9 mouse cellular contexts compared by ENCODE assay signal in the genomic region with DNA sequence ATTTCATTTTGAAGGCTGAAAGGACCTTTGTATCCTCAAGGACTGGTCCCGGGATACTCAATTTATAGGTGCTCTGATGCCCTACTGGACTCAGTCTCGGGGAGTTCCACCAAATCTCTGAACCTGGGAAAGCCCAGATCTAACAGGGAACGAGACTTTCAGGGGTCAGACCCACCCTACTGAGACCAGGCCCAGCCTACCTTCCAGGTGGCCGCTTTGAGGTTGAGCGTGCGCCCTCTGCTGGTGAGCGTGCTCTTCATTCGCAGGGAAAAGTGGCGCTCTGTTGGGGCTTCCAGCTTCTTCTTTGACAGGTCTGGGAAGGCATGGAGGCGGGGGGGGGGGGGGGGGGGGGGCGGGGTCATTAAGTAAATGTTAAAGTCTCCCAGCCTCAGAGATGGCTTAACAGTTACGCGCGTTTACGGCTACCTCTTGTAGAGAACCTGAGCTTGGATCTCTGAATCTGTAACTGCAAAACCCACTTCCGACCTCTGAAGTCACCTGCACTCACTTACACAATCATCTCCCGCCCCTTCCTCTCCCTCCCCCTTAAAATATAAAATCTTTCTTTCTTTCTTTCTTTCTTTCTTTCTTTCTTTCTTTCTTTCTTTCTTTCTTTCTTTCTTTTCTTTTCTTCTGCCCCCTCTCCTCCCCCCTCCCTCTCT. TPM values are rescaled to one million over a fixed set of nuclear protein-coding genes. Genes with fewer than 3 reads are reported as not detected.
DNase-seq lines count a peak whose midpoint lies in the region; ATAC-seq and TF ChIP-seq lines count a peak whose summit lies in the region.
"Had no signal": no experiment of that assay in that cellular context is flagged by ENCODE, and none has a peak within 500 bp of the region (broad histone marks: within the 10 kb centered on the region; RNA-seq: fewer than 3 reads in every experiment).

No protein-coding gene starts in this region.

- WGBS in cerebellum, adult 2 months, result 14% methylated on average over 16 of the region's 17 CpGs
- 14% methylated on average over 15 of the region's 17 CpGs for WGBS in lung, embryonic 16.5 days

- H3K36me3 ChIP-seq in CH12.LX (replicated peaks in 1 of 2; ENCODE audit: control insufficient read depth in 1 of 2, insufficient read depth in 1 of 2, low read length in 1 of 2), result no peaks in the 10 kb centered on the region
- H3K36me3 ChIP-seq in lung, embryonic 16.5 days (ENCODE audit: control insufficient read depth, insufficient read depth, low read length), result peaks cover 61% of the 10 kb centered on the region
- H3K36me3 ChIP-seq in splenic B cell, adult 2 months (ENCODE audit: control insufficient read depth, insufficient read depth, low read length, poor library complexity, severe bottlenecking), result no peaks in the 10 kb centered on the region

- no peak for DNase-seq in frontal cortex, postnatal 25 days (ENCODE audit: low spot score in 2 of 2)
- DNase-seq in CH12.LX (ENCODE audit: extremely low read depth), result peak; percentile 54
- peak; percentile 70 to 78 for DNase-seq in cerebellum, adult 2 months
- DNase-seq in gastrocnemius, postnatal 14 days, result peak; percentile 64
- DNase-seq in kidney, adult 9 months, result peak; percentile 84
- DNase-seq in splenic B cell, adult 2 months (ENCODE audit: low read depth, low spot score), result peak; percentile 79

- dilution Hi-C loops in CH12.LX (cut with MboI; ENCODE audit: extremely low pct_ligation_motif_present, extremely low pct_unique_long_range_greater_than_20kb, low sequenced_read_pairs), result no loop called here

- TF ChIP-seq CTCF in CH12.LX (conservative IDR thresholded peaks at IDR 0.05 in 1 of 2, IDR thresholded peaks at IDR 0.05 in 1 of 2; ENCODE audit: low read depth in 2 of 2, low read length in 2 of 2), result peak; percentile 45 to 80
- TF ChIP-seq CTCF in cerebellum, adult 2 months (IDR thresholded peaks at IDR 0.05; ENCODE audit: borderline replicate concordance, insufficient read depth, low read depth, low read length), result peak; percentile 87

- TF ChIP-seq POLR2A in CH12.LX (IDR thresholded peaks at IDR 0.05; ENCODE audit: low read depth, low read length), result no peak
- TF ChIP-seq POLR2A in cerebellum, adult 2 months (IDR thresholded peaks at IDR 0.05; ENCODE audit: borderline replicate concordance, insufficient read depth, low read length), result no peak

- peak; percentile 32 for TF ChIP-seq RAD21 in CH12.LX (IDR thresholded peaks at IDR 0.05; ENCODE audit: low read depth, low read length)

- H3K9me3 ChIP-seq in CH12.LX (replicated peaks; ENCODE audit: low read length), result peaks cover 7% of the 10 kb centered on the region
- no peaks in the 10 kb centered on the region for H3K9me3 ChIP-seq in lung, embryonic 16.5 days (ENCODE audit: control insufficient read depth, low read length)
- H3K9me3 ChIP-seq: lung, embryonic 15.5 days had no signal

- no peaks in the 10 kb centered on the region for H3K27me3 ChIP-seq in CH12.LX (replicated peaks)
- H3K27me3 ChIP-seq in cerebellum, adult 2 months (ENCODE audit: control insufficient read depth, insufficient read depth, low read length), result no peaks in the 10 kb centered on the region
- H3K27me3 ChIP-seq in lung, embryonic 16.5 days (ENCODE audit: control insufficient read depth, insufficient read depth, low read depth, low read length), result no peaks in the 10 kb centered on the region
- no peaks in the 10 kb centered on the region for H3K27me3 ChIP-seq in splenic B cell, adult 2 months (ENCODE audit: control insufficient read depth, insufficient read depth, low read length, poor library complexity, severe bottlenecking)
- H3K27me3 ChIP-seq: lung, embryonic 15.5 days had no signal

- H3K4me1 ChIP-seq in CH12.LX (ENCODE audit: control insufficient read depth in 1 of 2, insufficient read depth in 2 of 2), result peaks cover 3 to 16% of the 10 kb centered on the region in 2 experiments; a peak in 3 of 4 replicates
- no peaks in the 10 kb centered on the region for H3K4me1 ChIP-seq in cerebellum, adult 2 months (ENCODE audit: control insufficient read depth, insufficient read depth, low read length)
- H3K4me1 ChIP-seq in lung, embryonic 16.5 days (replicated peaks; ENCODE audit: control insufficient read depth, insufficient read depth, low read length), result peaks cover 5% of the 10 kb centered on the region

- intact Hi-C loops in gastrocnemius, postnatal 14 days (cut with DNase I; ENCODE audit: low total_unique reads), result loop anchor here (5.0 kb wide), 1 partner anchor 119 kb away; no protein-coding TSS in a partner anchor

- no peak overlapping the region for H3K27ac ChIP-seq in CH12.LX (ENCODE audit: insufficient read depth, low read depth)
- no peak overlapping the region for H3K27ac ChIP-seq in cerebellum, adult 2 months (ENCODE audit: insufficient read depth, low read length)
- H3K27ac ChIP-seq in lung, embryonic 16.5 days (ENCODE audit: low read length), result no peak overlapping the region
- H3K27ac ChIP-seq: lung, embryonic 15.5 days had no signal

- in situ Hi-C loops in CH12.LX (cut with MboI; ENCODE audit: low pct_ligation_motif_present, low pct_unique_long_range_greater_than_20kb, low sequenced_read_pairs), result no loop called here

- no peak for TF ChIP-seq EP300 in CH12.LX (IDR thresholded peaks at IDR 0.05; ENCODE audit: low read length)

- H3K4me3 ChIP-seq in CH12.LX (replicated peaks in 1 of 3; ENCODE audit: low read depth in 2 of 3, low read length in 2 of 3, poor library complexity in 1 of 3), result no peak overlapping the region
- H3K4me3 ChIP-seq in cerebellum, adult 2 months (replicated peaks; ENCODE audit: insufficient read depth, low read depth, low read length), result no peak overlapping the region
- H3K4me3 ChIP-seq in lung, embryonic 16.5 days (ENCODE audit: low read length), result no peak overlapping the region
- H3K4me3 ChIP-seq: lung, embryonic 15.5 days had no signal

- peak overlapping the region; percentile 64 for H3K4me2 ChIP-seq in CH12.LX (ENCODE audit: insufficient read depth, low read depth, poor library complexity, severe bottlenecking)
- no peak overlapping the region for H3K4me2 ChIP-seq in lung, embryonic 16.5 days (ENCODE audit: low read depth, low read length)
- H3K4me2 ChIP-seq: lung, embryonic 15.5 days had no signal

- H3K9ac ChIP-seq in CH12.LX (ENCODE audit: insufficient read depth, low read depth), result no peak overlapping the region; the same call in 1 of the 2 replicates
- no peak overlapping the region for H3K9ac ChIP-seq in lung, embryonic 16.5 days (ENCODE audit: low read length)
- H3K9ac ChIP-seq: lung, embryonic 15.5 days had no signal

- ATAC-seq in frontal cortex, adult (ENCODE audit: low TSS enrichment), result 0 out of 2 replicates have a peak, but pooled peaks have one; percentile 62
- ATAC-seq in lung, embryonic 16.5 days (ENCODE audit: low read depth), result peak; percentile 26

- H3K79me2 ChIP-seq in CH12.LX (replicated peaks; ENCODE audit: control insufficient read depth, extremely low read depth, insufficient read depth, poor library complexity, severe bottlenecking), result no peaks in the 10 kb centered on the region

TF ChIP-seq in CH12.LX, 34 proteins besides CTCF, POLR2A, EP300 and RAD21 (continues in another document):
- TF ChIP-seq UBTF (IDR thresholded peaks at IDR 0.05; ENCODE audit: low read depth, low read length) (no peak), ETS1 (conservative IDR thresholded peaks at IDR 0.05; ENCODE audit: low read depth, low read length) (no peak), MAX (IDR thresholded peaks at IDR 0.05; ENCODE audit: low read length) (no peak), GABPA (IDR thresholded peaks at IDR 0.05; ENCODE audit: insufficient replicate concordance, low read depth, low read length) (no peak), ZKSCAN1 (IDR thresholded peaks at IDR 0.05; ENCODE audit: borderline replicate concordance, low read depth, low read length) (no peak), ZC3H11A (IDR thresholded peaks at IDR 0.05; ENCODE audit: low read depth, low read length) (no peak), TCF12 (IDR thresholded peaks at IDR 0.05; ENCODE audit: low read depth, low read length) (peak; percentile 40; the same call in 1 of the 2 replicates), CHD2 (IDR thresholded peaks at IDR 0.05; ENCODE audit: low read length) (no peak), ELF1 (IDR thresholded peaks at IDR 0.05; ENCODE audit: low read depth, low read length) (no peak), KAT2A (IDR thresholded peaks at IDR 0.05; ENCODE audit: insufficient replicate concordance, low read length) (no peak), PAX5 (IDR thresholded peaks at IDR 0.05; ENCODE audit: low read length) (no peak), MAZ (IDR thresholded peaks at IDR 0.05; ENCODE audit: low read depth, low read length) (0 out of 2 replicates have a peak, but pooled peaks have one; percentile 25), ZNF384 (IDR thresholded peaks at IDR 0.05; ENCODE audit: low read depth, low read length) (no peak), BHLHE40 (IDR thresholded peaks at IDR 0.05; ENCODE audit: low read depth, low read length) (no peak)

RNA-seq across cellular contexts. Expression of a gene that starts 11.2 kb away (rescaled TPM):
- total RNA-seq in CH12.LX (2012; rRNA removed), result under 0.01 and 0.08 TPM in 2 replicates
- 0.03 and 0.05 TPM in 2 replicates for total RNA-seq in CH12.LX (2014; rRNA removed)
- 0.49 and 0.52 TPM in 2 replicates for polyA plus RNA-seq in CH12.LX (2012; ENCODE audit: insufficient read length, low read depth)
- polyA plus RNA-seq in cerebellum, adult 2 months (2012; rRNA removed), result 2.1 and 4.2 TPM in 2 replicates
- total RNA-seq in gastrocnemius, postnatal 14 days (2021), result 1 to 10 TPM; 1.6 to 6.0 TPM
- 56.0 and 57.0 TPM in 2 replicates for polyA plus RNA-seq in lung, embryonic 16.5 days (2015; fragmentation: Nextera tagmentation; extraction: Ambion mirVana)

RNA-seq across cellular contexts. Expression of a gene that starts 22.8 kb away (rescaled TPM):
- total RNA-seq in CH12.LX (2012; rRNA removed), result not detected in 2 replicates
- not detected in 2 replicates for total RNA-seq in CH12.LX (2014; rRNA removed)
- polyA plus RNA-seq in CH12.LX (2012; ENCODE audit: insufficient read length, low read depth), result 0.27 TPM in 2 replicates
- 20.8 and 22.0 TPM in 2 replicates for polyA plus RNA-seq in cerebellum, adult 2 months (2012; rRNA removed)
- under 1 TPM; 0.04 to 0.09 TPM for total RNA-seq in gastrocnemius, postnatal 14 days (2021)
- polyA plus RNA-seq in lung, embryonic 16.5 days (2015; fragmentation: Nextera tagmentation; extraction: Ambion mirVana), result 0.28 and 0.50 TPM in 2 replicates

RNA-seq across cellular contexts. Expression of a gene that starts 23.3 kb away (rescaled TPM):
- total RNA-seq in CH12.LX (2012; rRNA removed), result 128 and 130 TPM in 2 replicates
- 117 and 125 TPM in 2 replicates for total RNA-seq in CH12.LX (2014; rRNA removed)
- polyA plus RNA-seq in CH12.LX (2012; ENCODE audit: insufficient read length, low read depth), result 223 and 249 TPM in 2 replicates
- 306 and 336 TPM in 2 replicates for polyA plus RNA-seq in cerebellum, adult 2 months (2012; rRNA removed)
- 10 to 100 TPM; 56.3 to 67.8 TPM for total RNA-seq in gastrocnemius, postnatal 14 days (2021)
- polyA plus RNA-seq in lung, embryonic 16.5 days (2015; fragmentation: Nextera tagmentation; extraction: Ambion mirVana), result 104 and 105 TPM in 2 replicates

RNA-seq across cellular contexts. Expression of a gene that starts 58.6 kb away (rescaled TPM):
- 0.04 TPM in 1 of 2 replicates, not detected in the other for total RNA-seq in CH12.LX (2012; rRNA removed)
- not detected in 2 replicates for total RNA-seq in CH12.LX (2014; rRNA removed)
- 0.14 and 0.16 TPM in 2 replicates for polyA plus RNA-seq in CH12.LX (2012; ENCODE audit: insufficient read length, low read depth)
- polyA plus RNA-seq in cerebellum, adult 2 months (2012; rRNA removed), result 0.87 and 1.2 TPM in 2 replicates
- total RNA-seq in gastrocnemius, postnatal 14 days (2021), result 1 to 10 TPM; 5.8 to 6.5 TPM
- 41.7 and 43.8 TPM in 2 replicates for polyA plus RNA-seq in lung, embryonic 16.5 days (2015; fragmentation: Nextera tagmentation; extraction: Ambion mirVana)

Comparison
In these comparisons a context has a peak if more than half of its experiments do, and no peak if none do; other contexts are left out.
1. DNase-seq: peak in CH12.LX (single experiment), cerebellum, adult 2 months (2 of 2), gastrocnemius, postnatal 14 days (single experiment), kidney, adult 9 months (single experiment) and splenic B cell, adult 2 months (single experiment); none in frontal cortex, postnatal 25 days (0 of 2).
2. RNA of a gene that starts 11.2 kb away (polyA plus RNA-seq): 56.0 to 57.0 TPM in lung, embryonic 16.5 days; 2.1 to 4.2 TPM in cerebellum, adult 2 months and 0.49 to 0.52 TPM in CH12.LX; every median in the first group is over 10 times any median in the second.
3. RNA of a gene that starts 22.8 kb away (polyA plus RNA-seq): 20.8 to 22.0 TPM in cerebellum, adult 2 months; 0.28 to 0.50 TPM in lung, embryonic 16.5 days and 0.27 TPM in CH12.LX; every median in the first group is over 10 times any median in the second.